Mouse (Mus musculus) liver, embryonic 13.5 days (tissue): ENCODE measurements around the gene D930020B18Rik. TPM values are rescaled to one million over a fixed set of nuclear protein-coding genes. Genes with fewer than 3 reads are reported as not detected.

Source experiments
- ATAC-seq: fragments of 200-750 bp; cut with Nextera tagmentation; 2 replicates; pipeline ENCODE4 v1.8.0; 2017; ENCODE audit warnings: low read depth, mild to moderate bottlenecking, moderate number of reproducible peaks, moderate library complexity
- DNase-seq: peaks from one replicate; pipeline ENCODE4 v3.0.0; 2022
- H3K27ac ChIP-seq: fragments of 300-500 bp; sonication (generic); 2 replicates; pipeline ENCODE4 v1.5.1; 2015; ENCODE audit warnings: moderate library complexity, mild to moderate bottlenecking, inconsistent platforms
- H3K27me3 ChIP-seq: fragments of 300-500 bp; sonication (generic); 2 replicates; pipeline ENCODE4 v1.6.1; 2015; ENCODE audit warnings: mild to moderate bottlenecking, inconsistent platforms
- H3K36me3 ChIP-seq: fragments of 300-500 bp; sonication (generic); 2 replicates; pipeline ENCODE4 v1.6.1; 2015; ENCODE audit warnings: mild to moderate bottlenecking, inconsistent platforms
- H3K4me1 ChIP-seq: fragments of 300-500 bp; sonication (generic); replicated peaks from 2 replicates; pipeline ENCODE4 v1.6.1; 2015; ENCODE audit warnings: inconsistent platforms
- H3K4me2 ChIP-seq: fragments of 300-500 bp; sonication (generic); 2 replicates; pipeline ENCODE4 v1.6.1; 2015; ENCODE audit warnings: inconsistent platforms, mild to moderate bottlenecking, moderate library complexity
- H3K4me3 ChIP-seq: fragments of 300-500 bp; sonication (generic); replicated peaks from 2 replicates; pipeline ENCODE4 v1.5.1; 2015; ENCODE audit warnings: mild to moderate bottlenecking, inconsistent platforms
- H3K9ac ChIP-seq: fragments of 300-500 bp; sonication (generic); 2 replicates; pipeline ENCODE4 v1.6.1; 2015; ENCODE audit warnings: mild to moderate bottlenecking, inconsistent platforms
- H3K9me3 ChIP-seq: fragments of 300-500 bp; sonication (generic); replicated peaks from 2 replicates; pipeline ENCODE4 v1.6.1; 2016; ENCODE audit warnings: inconsistent platforms
- WGBS: fragments of 180-500 bp; shearing (Covaris S2); methylation state at CpG from one replicate; pipeline ENCODE4 v1.1.7; 2015; ENCODE audit not compliant: insufficient replicate concordance; 5-methylcytosine and 5-hydroxymethylcytosine counted together
- polyA plus RNA-seq: library from polyadenylated mRNA; unstranded; fragments of >200 nt; fragmentation: Nextera tagmentation; extraction: Ambion mirVana; gene quantifications from 2 replicates; pipeline ENCODE4 v1.2.1, GENCODE M21; 2015

The D930020B18Rik gene
- polyA plus RNA-seq, 1 experiment from 2014 or later: not detected

GRCm38 (mm10) chr10:121640150-121640930 is 1.0 kb upstream of the D930020B18Rik start:
- Histone ChIP-seq H3K27me3 (peaks cover 46% of the 10 kb centered on the region), H3K9ac (0 out of 2 replicates have a peak overlapping the region, but pooled peaks have one; percentile 9), H3K27ac (no peak overlapping the region), H3K4me3 (no peak overlapping the region), H3K4me1 (peaks cover 11% of the 10 kb centered on the region), H3K9me3 (no peaks in the 10 kb centered on the region), H3K4me2 (peak overlapping the region; percentile 77), H3K36me3 (no peaks in the 10 kb centered on the region)
- no peak for ATAC-seq
- 40% methylated on average over 6 of the region's 6 CpGs for WGBS
- no peak for DNase-seq

- peak overlapping the region; percentile 77 for H3K4me2 ChIP-seq
- no peaks in the 10 kb centered on the region for H3K9me3 ChIP-seq
- DNase-seq (no peak), ATAC-seq (no peak)
- H3K9ac ChIP-seq: no peak overlapping the region
- H3K27me3 ChIP-seq: peaks cover 46% of the 10 kb centered on the region
- peak overlapping the region; percentile 57 for H3K4me3 ChIP-seq
- 16% methylated on average over 10 of the region's 10 CpGs for WGBS
- H3K4me1 ChIP-seq: peaks cover 11% of the 10 kb centered on the region
- no peaks in the 10 kb centered on the region for H3K36me3 ChIP-seq
- H3K27ac ChIP-seq: no peak overlapping the region
Measured at GRCm38 (mm10) chr10:121640944-121641271, 480 bp upstream of the D930020B18Rik start.

GRCm38 (mm10) chr10:121642054-121642947 is 913 bp downstream of the D930020B18Rik start:
- no peaks in the 10 kb centered on the region for H3K9me3 ChIP-seq
- no peak overlapping the region for H3K9ac ChIP-seq
- H3K27me3 ChIP-seq: peaks cover 46% of the 10 kb centered on the region
- ATAC-seq (no peak), DNase-seq (no peak)
- peak overlapping the region; percentile 57 for H3K4me3 ChIP-seq
- peaks cover 11% of the 10 kb centered on the region for H3K4me1 ChIP-seq
- H3K4me2 ChIP-seq: peak overlapping the region; percentile 77
- no peaks in the 10 kb centered on the region for H3K36me3 ChIP-seq
- 6% methylated on average over 28 of the region's 28 CpGs for whole genome bisulfite sequencing
- no peak overlapping the region for H3K27ac ChIP-seq

GRCm38 (mm10) chr10:121646294-121646693 is 4.9 kb downstream of the D930020B18Rik start:
- no peak for ATAC-seq

GRCm38 (mm10) chr10:121653079-121653478 is 11.7 kb downstream of the D930020B18Rik start:
- Histone ChIP-seq H3K4me3 (no peak overlapping the region), H3K27me3 (no peaks in the 10 kb centered on the region), H3K9ac (no peak overlapping the region), H3K36me3 (no peaks in the 10 kb centered on the region), H3K27ac (no peak overlapping the region), H3K4me2 (no peak overlapping the region), H3K4me1 (no peaks in the 10 kb centered on the region), H3K9me3 (no peaks in the 10 kb centered on the region)
- WGBS: 52% methylated on average over 1 of the region's 1 CpGs
- ATAC-seq: no peak
- no peak for DNase-seq

More at GRCm38 (mm10) chr10:121646294-121646693, 4.9 kb downstream of the D930020B18Rik start:
- peaks cover 27% of the 10 kb centered on the region for H3K27me3 ChIP-seq
- no peak overlapping the region for H3K4me3 ChIP-seq
- no peak overlapping the region for H3K9ac ChIP-seq
- no peaks in the 10 kb centered on the region for H3K36me3 ChIP-seq
- H3K9me3 ChIP-seq: no peaks in the 10 kb centered on the region
- peaks cover 8% of the 10 kb centered on the region for H3K4me1 ChIP-seq
- no peak for DNase-seq
- H3K27ac ChIP-seq: no peak overlapping the region
- H3K4me2 ChIP-seq: no peak overlapping the region
- WGBS: 15% methylated on average over 6 of the region's 6 CpGs

- no peaks in the 10 kb centered on the region for H3K4me1 ChIP-seq
- no peak overlapping the region for H3K27ac ChIP-seq
- H3K9me3 ChIP-seq: no peaks in the 10 kb centered on the region
- DNase-seq (no peak), ATAC-seq (no peak)
- H3K4me3 ChIP-seq: no peak overlapping the region
- H3K4me2 ChIP-seq: no peak overlapping the region
- H3K36me3 ChIP-seq: no peaks in the 10 kb centered on the region
- H3K27me3 ChIP-seq: no peaks in the 10 kb centered on the region
- no peak overlapping the region for H3K9ac ChIP-seq
- WGBS: 68% methylated on average over 4 of the region's 4 CpGs
Measured at GRCm38 (mm10) chr10:121655907-121656306, 14.5 kb downstream of the D930020B18Rik start.

GRCm38 (mm10) chr10:121662711-121663110 is 21.3 kb downstream of the D930020B18Rik start:
- Histone ChIP-seq H3K9ac (no peak overlapping the region), H3K4me3 (no peak overlapping the region), H3K9me3 (no peaks in the 10 kb centered on the region), H3K27ac (no peak overlapping the region), H3K27me3 (no peaks in the 10 kb centered on the region), H3K4me2 (no peak overlapping the region), H3K4me1 (no peaks in the 10 kb centered on the region), H3K36me3 (no peaks in the 10 kb centered on the region)
- WGBS: 71% methylated on average over 2 of the region's 2 CpGs
- DNase-seq: no peak
- no peak for ATAC-seq

GRCm38 (mm10) chr10:121663599-121663998 is 22.2 kb downstream of the D930020B18Rik start:
- 65% methylated on average over 13 of the region's 13 CpGs for WGBS
- Histone ChIP-seq H3K9ac (no peak overlapping the region), H3K4me2 (no peak overlapping the region), H3K4me1 (no peaks in the 10 kb centered on the region), H3K36me3 (no peaks in the 10 kb centered on the region), H3K27me3 (no peaks in the 10 kb centered on the region), H3K27ac (no peak overlapping the region), H3K4me3 (no peak overlapping the region), H3K9me3 (no peaks in the 10 kb centered on the region)
- DNase-seq: no peak
- ATAC-seq: no peak

- no peaks in the 10 kb centered on the region for H3K36me3 ChIP-seq
- no peak for DNase-seq
- ATAC-seq: no peak
- H3K4me3 ChIP-seq: no peak overlapping the region
- H3K27ac ChIP-seq: no peak overlapping the region
- WGBS: 54% methylated on average over 8 of the region's 8 CpGs
- no peak overlapping the region for H3K9ac ChIP-seq
- no peaks in the 10 kb centered on the region for H3K4me1 ChIP-seq
- H3K9me3 ChIP-seq: no peaks in the 10 kb centered on the region
- H3K27me3 ChIP-seq: no peaks in the 10 kb centered on the region
- no peak overlapping the region for H3K4me2 ChIP-seq
Measured at GRCm38 (mm10) chr10:121665631-121666145, 24.3 kb downstream of the D930020B18Rik start.

- Histone ChIP-seq H3K4me2 (no peak overlapping the region), H3K9me3 (no peaks in the 10 kb centered on the region), H3K27ac (no peak overlapping the region), H3K36me3 (no peaks in the 10 kb centered on the region), H3K4me3 (no peak overlapping the region), H3K27me3 (no peaks in the 10 kb centered on the region), H3K4me1 (no peaks in the 10 kb centered on the region), H3K9ac (no peak overlapping the region)
- ATAC-seq: no peak
- no peak for DNase-seq
- WGBS: 71% methylated on average over 10 of the region's 10 CpGs
Measured at GRCm38 (mm10) chr10:121669103-121669502, 27.7 kb downstream of the D930020B18Rik start.

GRCm38 (mm10) chr10:121677019-121677418 is 35.6 kb downstream of the D930020B18Rik start:
- Histone ChIP-seq H3K27ac (no peak overlapping the region), H3K4me1 (no peaks in the 10 kb centered on the region), H3K4me2 (no peak overlapping the region), H3K36me3 (no peaks in the 10 kb centered on the region), H3K9ac (no peak overlapping the region), H3K9me3 (no peaks in the 10 kb centered on the region), H3K4me3 (no peak overlapping the region), H3K27me3 (no peaks in the 10 kb centered on the region)
- DNase-seq (no peak), ATAC-seq (no peak)
- 44% methylated on average over 7 of the region's 7 CpGs for WGBS
